Mouse (Mus musculus) megakaryocyte, embryonic 14.5 days (primary cell): Measurements from ENCODE around the gene Amt.

Experiments
- FLI1 ChIP-seq: IDR thresholded peaks from 2 replicates; pipeline ENCODE4 v1.6.1; 2012; ENCODE audit warnings: low read length, inconsistent platforms, mixed read lengths
- GATA1 ChIP-seq: IDR thresholded peaks from 3 replicates; pipeline ENCODE4 v1.6.1; 2012; ENCODE audit warnings: mixed read lengths, low read length, inconsistent platforms, borderline replicate concordance

GRCm38 (mm10) chr9:108260526-108260925, 36.1 kb upstream of the Amt start:
- TF ChIP-seq FLI1 (no peak), GATA1 (no peak)
